Mouse (Mus musculus) forebrain, postnatal 0 days (tissue): ENCODE results near the gene Ifngr1. TPM values are rescaled to one million over a fixed set of nuclear protein-coding genes. Genes with fewer than 3 reads are reported as not detected.

Experiments used
- ATAC-seq: fragments of 200-750 bp; cut with Nextera tagmentation; 2 replicates; pipeline ENCODE4 v1.8.0; 2017; ENCODE audit warnings: mild to moderate bottlenecking, moderate library complexity
- DNase-seq: peaks from one replicate; pipeline ENCODE4 v3.0.0-alpha.2; 2015
- H3K27ac ChIP-seq: fragments of 300-500 bp; sonication (generic); 2 replicates; pipeline ENCODE4 v1.5.1; 2014; ENCODE audit warnings: low read depth, mild to moderate bottlenecking, antibody characterized with exemption, low read length, moderate library complexity, mixed read lengths
- H3K27me3 ChIP-seq: fragments of 300-500 bp; sonication (generic); 2 replicates; pipeline ENCODE4 v1.6.1; 2014; ENCODE audit warnings: mild to moderate bottlenecking, low read length, mixed read lengths; ENCODE audit not compliant: insufficient read depth
- H3K36me3 ChIP-seq: fragments of 300-500 bp; sonication (generic); 2 replicates; pipeline ENCODE4 v1.6.1; 2014; ENCODE audit warnings: mild to moderate bottlenecking, moderate library complexity; ENCODE audit not compliant: insufficient read depth
- H3K4me1 ChIP-seq: fragments of 300-500 bp; sonication (generic); 2 replicates; pipeline ENCODE4 v1.6.1; 2014; ENCODE audit warnings: antibody characterized with exemption; ENCODE audit not compliant: insufficient read depth
- H3K4me2 ChIP-seq: fragments of 300-500 bp; sonication (generic); 2 replicates; pipeline ENCODE4 v1.6.1; 2014; ENCODE audit warnings: low read depth, mild to moderate bottlenecking, moderate library complexity
- H3K4me3 ChIP-seq: fragments of 300-500 bp; sonication (generic); 2 replicates; pipeline ENCODE4 v1.5.1; 2014; ENCODE audit warnings: low read depth, low read length, mixed read lengths
- H3K9ac ChIP-seq: fragments of 300-500 bp; sonication (generic); 2 replicates; pipeline ENCODE4 v1.6.1; 2014; ENCODE audit warnings: mild to moderate bottlenecking
- H3K9me3 ChIP-seq: fragments of 300-500 bp; sonication (generic); 2 replicates; pipeline ENCODE4 v1.6.1; 2016; ENCODE audit warnings: low read length
- CTCF ChIP-seq: sonication (generic); IDR thresholded peaks from 2 replicates; pipeline ENCODE4 v1.5.1; 2016; ENCODE audit warnings: antibody characterized with exemption, control low read depth, low read depth
- WGBS: fragments of 180-500 bp; shearing (Covaris S2); extraction: QIAGEN DNeasy Blood & Tissue Kit; methylation state at CpG from one replicate; pipeline ENCODE4 v1.1.7; 2014; 5-methylcytosine and 5-hydroxymethylcytosine counted together
- polyA plus RNA-seq: library from polyadenylated mRNA; unstranded; fragments of >200 nt; fragmentation: Nextera tagmentation; extraction: Ambion mirVana; gene quantifications from 2 replicates; pipeline ENCODE4 v1.2.1, GENCODE M21; 2015
- total RNA-seq: library from RNA; depleted of rRNA; stranded (reverse); fragments of >200 nt; gene quantifications from 2 replicates; pipeline ENCODE4 v1.2.3, GENCODE M21; 2014

Gene Ifngr1
- total and polyA plus RNA-seq, 2 experiments from 2014 or later, result 16.9 to 21.9 TPM

DNA sequence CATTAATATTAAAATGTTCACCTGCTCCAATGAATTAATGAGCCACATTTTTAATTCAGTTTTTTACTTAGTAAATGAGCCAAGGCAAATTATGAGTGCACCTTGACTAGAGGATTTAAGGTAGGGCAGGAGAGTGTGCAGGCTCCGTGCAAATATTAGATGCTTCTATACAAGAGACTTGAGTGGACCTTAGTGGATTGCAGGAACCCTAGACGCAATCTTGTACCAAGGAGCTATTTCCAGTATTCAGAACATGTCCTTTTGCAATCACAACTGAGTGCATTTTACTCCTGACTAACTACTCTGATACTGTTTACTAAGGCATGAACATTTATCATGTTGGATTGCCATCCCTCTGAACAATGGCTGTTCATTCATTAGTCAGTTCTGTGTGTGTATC lies 19.9 kb downstream of the Ifngr1 start:
- no peak for DNase-seq

DNA sequence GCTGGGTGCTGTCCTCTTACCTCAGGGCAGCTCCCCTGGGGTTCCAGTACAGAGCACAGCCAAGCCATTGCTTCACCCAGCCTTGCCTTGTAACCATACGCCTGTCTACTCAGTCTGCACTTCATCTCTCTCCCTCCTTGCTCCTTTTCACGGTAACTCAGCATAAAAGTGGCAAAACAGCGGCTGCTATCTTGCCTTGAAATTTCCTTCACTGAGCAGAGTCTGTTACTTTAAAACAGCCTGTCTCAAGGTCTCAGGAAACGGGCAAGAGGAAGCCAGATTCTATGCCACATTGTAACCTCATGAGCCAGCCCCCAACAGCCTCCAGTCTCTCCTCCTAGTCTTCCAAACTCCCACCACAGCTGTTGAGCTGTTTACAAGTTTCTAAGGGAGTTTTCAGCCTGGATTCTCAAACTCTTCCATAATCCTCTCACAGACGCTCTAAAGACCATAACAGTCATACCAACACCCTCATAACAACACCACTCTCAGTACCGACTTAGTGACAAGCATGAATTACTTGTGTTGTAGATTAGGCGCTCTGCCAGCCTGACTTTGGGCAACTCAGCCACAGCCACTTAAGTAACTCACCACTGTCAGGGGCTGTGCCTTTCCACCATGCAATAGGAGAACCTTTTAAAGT lies 21.5 kb downstream of the Ifngr1 start:
- 60% methylated on average over 7 of the region's 7 CpGs for WGBS
- DNase-seq (no peak), ATAC-seq (peak; percentile 45)

More for the DNA sequence above, 19.9 kb downstream of the Ifngr1 start:
- no peak for ATAC-seq
- H3K9ac ChIP-seq, result no peak overlapping the region
- 42% methylated on average over 2 of the region's 2 CpGs for WGBS
- no peak overlapping the region for H3K27ac ChIP-seq
- H3K9me3 ChIP-seq, result no peaks in the 10 kb centered on the region
- no peaks in the 10 kb centered on the region for H3K27me3 ChIP-seq
- no peaks in the 10 kb centered on the region for H3K4me1 ChIP-seq
- no peak overlapping the region for H3K4me2 ChIP-seq
- H3K4me3 ChIP-seq, result no peak overlapping the region
- no peak for TF ChIP-seq CTCF
- H3K36me3 ChIP-seq, result no peaks in the 10 kb centered on the region

DNA sequence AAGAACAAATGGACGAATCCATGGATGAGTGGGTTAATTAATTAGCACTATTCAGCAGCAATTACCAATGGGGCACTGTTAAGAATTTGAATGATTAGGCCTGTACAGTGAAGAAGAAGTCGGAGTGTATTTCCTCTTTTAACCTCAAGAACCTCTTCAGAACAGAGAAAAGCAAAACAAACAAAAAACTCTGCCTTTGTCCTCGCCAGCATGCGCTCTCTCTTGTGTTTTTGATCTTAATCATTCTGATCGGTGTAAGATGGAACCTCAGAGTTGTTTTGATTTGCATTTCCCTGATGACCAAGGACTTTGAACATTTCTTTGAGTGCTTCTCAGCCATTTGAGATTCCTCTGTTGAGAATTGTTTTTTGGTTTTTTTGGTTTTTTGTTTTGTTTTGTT lies 28.0 kb downstream of the Ifngr1 start:
- H3K9me3 ChIP-seq, result no peaks in the 10 kb centered on the region
- no peaks in the 10 kb centered on the region for H3K4me1 ChIP-seq
- no peak overlapping the region for H3K4me3 ChIP-seq
- H3K4me2 ChIP-seq, result no peak overlapping the region
- H3K9ac ChIP-seq, result no peak overlapping the region
- no peak for TF ChIP-seq CTCF
- no peaks in the 10 kb centered on the region for H3K27me3 ChIP-seq
- H3K27ac ChIP-seq, result no peak overlapping the region
- H3K36me3 ChIP-seq, result no peaks in the 10 kb centered on the region
- DNase-seq (no peak), ATAC-seq (no peak)
- WGBS, result 44% methylated on average over 5 of the region's 5 CpGs

More for the DNA sequence above, 21.5 kb downstream of the Ifngr1 start:
- Histone ChIP-seq H3K4me1 (no peaks in the 10 kb centered on the region), H3K4me2 (no peak overlapping the region), H3K36me3 (no peaks in the 10 kb centered on the region), H3K27me3 (no peaks in the 10 kb centered on the region), H3K9ac (no peak overlapping the region), H3K27ac (no peak overlapping the region), H3K9me3 (no peaks in the 10 kb centered on the region), H3K4me3 (no peak overlapping the region)
- TF ChIP-seq CTCF, result no peak

DNA sequence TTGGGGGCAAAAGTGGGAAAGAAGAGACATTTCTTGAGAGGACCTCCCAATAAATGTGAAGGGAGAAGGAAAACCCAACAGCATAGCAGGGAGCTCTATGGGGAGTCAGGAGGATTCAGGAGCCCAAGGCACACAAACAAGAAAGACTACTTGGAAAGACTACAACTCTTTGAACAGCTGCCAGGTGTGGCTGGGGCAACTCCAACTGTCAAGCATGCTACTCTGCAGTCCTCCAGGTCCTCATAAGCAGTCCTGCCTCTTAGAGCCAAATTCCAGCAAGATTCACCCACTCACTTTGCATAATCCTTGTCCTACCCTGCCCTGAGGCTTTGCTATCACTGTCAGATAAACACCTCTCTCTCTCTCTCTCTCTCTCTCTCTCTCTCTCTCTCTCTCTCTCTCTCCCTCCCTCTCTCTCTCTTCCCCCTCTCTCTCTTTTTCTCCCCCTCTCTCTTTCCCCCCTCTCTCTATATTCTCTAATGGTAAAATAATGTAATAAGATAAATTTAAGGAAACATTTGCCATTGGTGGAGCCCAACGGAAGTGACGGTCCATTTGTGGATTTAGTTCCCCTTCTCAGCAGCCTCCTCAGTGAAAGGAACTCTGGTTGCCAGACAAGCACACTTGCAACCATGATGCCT lies 29.8 kb downstream of the Ifngr1 start, which contains the start of gene Il22ra2:
Gene Il22ra2, plus strand, starts transcription at position 591 of the 641 bp plus-strand sequence.
- Histone ChIP-seq H3K4me2 (no peak within 1 kb of the TSS), H3K9me3 (no peaks in the 10 kb centered on the region), H3K4me1 (no peaks in the 10 kb centered on the region), H3K36me3 (no peaks in the 10 kb centered on the region), H3K9ac (no peak within 1 kb of the TSS), H3K27me3 (no peaks in the 10 kb centered on the region), H3K4me3 (no peak within 1 kb of the TSS), H3K27ac (no peak within 1 kb of the TSS)
- DNase-seq (no peak), ATAC-seq (no peak)
- no peak for TF ChIP-seq CTCF
- WGBS, result 90% methylated on average over 2 of the region's 2 CpGs

DNA sequence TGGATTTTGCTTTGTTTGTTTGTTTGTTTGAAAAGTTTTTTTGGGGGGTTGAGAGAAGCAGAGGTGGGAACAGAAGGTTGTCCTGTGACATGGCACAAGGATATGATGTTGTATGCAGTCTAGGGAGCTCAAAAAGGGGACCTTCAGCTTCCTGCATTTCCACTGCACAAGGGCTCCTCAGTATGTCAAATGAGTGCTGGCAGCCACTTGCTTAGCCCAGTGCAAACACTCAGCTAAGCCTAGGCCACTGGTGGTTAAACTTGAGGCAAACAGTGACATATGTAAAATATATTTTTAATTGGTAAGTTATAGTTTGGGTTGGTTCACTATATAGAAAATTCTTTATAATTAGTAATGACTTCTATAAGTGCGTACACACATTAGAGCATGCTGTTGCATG lies 32.9 kb downstream of the Ifngr1 start:
- H3K9ac ChIP-seq, result no peak overlapping the region
- no peak overlapping the region for H3K4me2 ChIP-seq
- WGBS, result 93% methylated on average over 1 of the region's 1 CpGs
- H3K4me1 ChIP-seq, result no peaks in the 10 kb centered on the region
- ATAC-seq (no peak), DNase-seq (no peak)
- no peak for TF ChIP-seq CTCF
- no peaks in the 10 kb centered on the region for H3K27me3 ChIP-seq
- no peak overlapping the region for H3K27ac ChIP-seq
- no peaks in the 10 kb centered on the region for H3K36me3 ChIP-seq
- H3K9me3 ChIP-seq, result no peaks in the 10 kb centered on the region
- H3K4me3 ChIP-seq, result no peak overlapping the region

DNA sequence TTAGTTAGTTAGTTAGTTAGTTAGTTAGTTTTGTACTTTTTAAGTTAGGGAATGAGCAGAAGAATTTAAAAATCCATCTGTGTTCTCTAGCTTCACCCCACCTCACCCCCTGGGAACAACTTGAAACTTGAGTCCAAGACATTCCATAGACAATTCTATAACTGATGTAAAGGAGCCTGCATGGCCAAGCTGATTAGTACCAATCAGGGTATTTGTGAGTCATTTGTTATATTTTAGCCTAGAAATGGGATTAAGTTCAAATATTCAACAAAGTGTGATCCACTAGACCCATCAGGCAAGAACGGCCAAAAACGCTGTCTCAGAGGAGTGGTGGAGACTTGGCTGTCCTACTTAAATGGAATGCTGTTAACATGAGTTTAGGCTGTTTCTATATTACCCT lies 35.6 kb downstream of the Ifngr1 start:
- Histone ChIP-seq H3K4me1 (no peaks in the 10 kb centered on the region), H3K27me3 (no peaks in the 10 kb centered on the region), H3K9me3 (no peaks in the 10 kb centered on the region), H3K4me3 (no peak overlapping the region), H3K4me2 (no peak overlapping the region), H3K9ac (no peak overlapping the region), H3K27ac (no peak overlapping the region), H3K36me3 (no peaks in the 10 kb centered on the region)
- ATAC-seq (no peak), DNase-seq (no peak)
- 91% methylated on average over 2 of the region's 2 CpGs for WGBS
- TF ChIP-seq CTCF, result no peak

DNA sequence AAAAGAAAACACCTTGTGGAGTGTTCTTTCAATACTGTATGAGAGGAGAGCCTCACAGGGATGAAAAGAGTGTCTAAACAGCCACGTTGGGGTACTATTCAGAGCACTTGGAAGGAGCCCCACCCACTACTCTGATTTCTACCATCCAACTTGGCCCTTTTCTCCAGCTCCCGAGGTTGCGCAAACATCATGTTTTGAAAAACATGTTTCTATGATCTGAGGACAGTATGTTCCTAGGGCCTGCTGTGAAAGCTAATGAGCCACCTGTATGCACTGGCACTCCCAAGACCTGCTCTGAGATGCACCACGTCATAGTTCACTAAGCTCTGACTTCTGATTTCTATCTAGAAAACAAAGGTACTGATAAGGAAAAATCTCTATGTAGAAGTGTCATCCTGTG lies 36.0 kb downstream of the Ifngr1 start:
- no peak overlapping the region for H3K27ac ChIP-seq
- H3K4me3 ChIP-seq, result no peak overlapping the region
- 86% methylated on average over 4 of the region's 4 CpGs for WGBS
- no peaks in the 10 kb centered on the region for H3K36me3 ChIP-seq
- TF ChIP-seq CTCF, result no peak
- no peaks in the 10 kb centered on the region for H3K27me3 ChIP-seq
- no peak overlapping the region for H3K4me2 ChIP-seq
- no peak overlapping the region for H3K9ac ChIP-seq
- DNase-seq, result no peak
- H3K9me3 ChIP-seq, result no peaks in the 10 kb centered on the region
- ATAC-seq, result no peak
- H3K4me1 ChIP-seq, result no peaks in the 10 kb centered on the region
